Mouse (Mus musculus) natural killer cell, adult 2 months (primary cell): Measurements from ENCODE around the gene Olfml2a.

ENCODE experiments used
- DNase-seq, 2 experiments: peaks; one replicate each; pipeline ENCODE4 v3.0.0; 2022; ENCODE audit warnings: low spot score in 2 of 2

Gene Olfml2a

GRCm38 (mm10) chr2:38938007-38938406 is 6.2 kb downstream of the Olfml2a start:
- DNase-seq = no peak

DNA sequence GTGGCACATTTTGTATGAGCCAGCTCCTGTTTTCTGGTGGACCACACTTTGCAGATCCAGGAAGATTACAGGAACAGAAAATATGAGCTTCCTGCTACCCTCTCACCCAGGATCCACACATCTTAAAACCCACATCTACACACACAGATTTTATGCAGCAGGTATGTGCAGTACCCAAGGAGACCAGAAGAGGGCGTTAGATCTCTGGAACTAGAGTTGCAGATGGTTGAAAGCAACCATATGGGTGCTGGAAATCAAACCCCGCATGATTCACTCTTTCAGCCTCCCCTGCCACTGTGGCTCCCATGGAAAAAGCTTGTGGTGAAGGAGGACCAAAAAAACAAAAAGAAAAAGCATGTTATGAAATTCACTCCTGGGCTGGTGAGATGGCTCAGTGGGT is 7.3 kb downstream of the Olfml2a start:
- DNase-seq = no peak

DNA sequence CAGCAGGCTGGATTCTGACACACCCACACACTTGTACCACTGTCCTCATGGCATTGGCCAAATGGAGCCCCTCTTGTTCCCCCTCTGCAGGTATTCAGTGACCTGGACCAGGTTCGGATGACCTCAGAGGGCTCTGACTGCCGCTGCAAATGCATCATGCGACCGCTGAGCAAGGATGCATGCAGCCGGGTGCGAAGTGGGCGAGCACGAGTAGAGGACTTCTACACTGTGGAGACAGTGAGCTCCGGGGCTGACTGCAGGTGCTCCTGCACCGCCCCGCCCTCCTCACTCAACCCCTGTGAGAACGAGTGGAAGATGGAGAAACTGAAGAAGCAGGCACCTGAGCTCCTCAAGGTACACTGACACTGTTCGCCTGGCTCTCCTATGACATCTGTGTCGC is 9.6 kb downstream of the Olfml2a start:
- no peak for DNase-seq

DNA sequence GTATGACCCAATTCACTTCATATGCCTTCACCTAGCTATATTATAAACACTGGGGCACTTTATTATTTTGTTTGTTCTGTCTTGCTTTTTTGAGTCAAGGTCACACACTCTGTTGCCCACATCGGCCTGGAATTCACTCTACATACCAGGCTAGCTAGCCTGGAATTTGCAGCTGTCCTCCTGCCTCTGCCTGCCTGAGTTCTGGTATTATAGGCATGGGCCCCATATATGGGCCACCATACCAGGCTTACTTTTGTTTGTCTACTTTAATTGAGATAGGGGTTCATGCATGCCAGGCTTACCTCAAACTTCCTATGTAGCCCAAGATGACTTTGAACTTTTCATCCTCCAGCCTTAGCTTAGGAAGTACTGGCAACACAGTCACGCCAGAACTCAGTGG is 10.1 kb downstream of the Olfml2a start:
- DNase-seq = no peak

DNA sequence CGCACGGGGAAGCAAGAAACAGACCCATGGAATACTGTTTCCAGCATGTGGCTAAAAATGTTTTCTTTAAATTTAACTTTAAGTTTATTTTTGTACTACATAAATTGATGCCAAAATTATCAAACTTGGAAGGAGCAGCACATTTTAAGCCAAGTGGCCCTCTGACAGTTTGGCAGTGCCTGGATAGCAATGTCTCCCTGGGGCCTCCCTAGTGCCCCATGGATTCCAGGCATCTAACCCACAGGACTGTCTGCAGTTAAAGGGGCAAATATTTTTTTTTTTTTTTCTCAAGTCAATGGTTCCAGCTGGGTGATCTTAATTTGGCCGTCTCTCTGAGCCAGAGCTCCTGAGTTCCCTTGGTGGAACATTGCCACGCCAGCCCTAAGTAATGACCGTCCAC is 11.4 kb downstream of the Olfml2a start:
- DNase-seq = no peak

- no peak for DNase-seq
Measured at GRCm38 (mm10) chr2:38943977-38944376, 12.2 kb downstream of the Olfml2a start.

DNA sequence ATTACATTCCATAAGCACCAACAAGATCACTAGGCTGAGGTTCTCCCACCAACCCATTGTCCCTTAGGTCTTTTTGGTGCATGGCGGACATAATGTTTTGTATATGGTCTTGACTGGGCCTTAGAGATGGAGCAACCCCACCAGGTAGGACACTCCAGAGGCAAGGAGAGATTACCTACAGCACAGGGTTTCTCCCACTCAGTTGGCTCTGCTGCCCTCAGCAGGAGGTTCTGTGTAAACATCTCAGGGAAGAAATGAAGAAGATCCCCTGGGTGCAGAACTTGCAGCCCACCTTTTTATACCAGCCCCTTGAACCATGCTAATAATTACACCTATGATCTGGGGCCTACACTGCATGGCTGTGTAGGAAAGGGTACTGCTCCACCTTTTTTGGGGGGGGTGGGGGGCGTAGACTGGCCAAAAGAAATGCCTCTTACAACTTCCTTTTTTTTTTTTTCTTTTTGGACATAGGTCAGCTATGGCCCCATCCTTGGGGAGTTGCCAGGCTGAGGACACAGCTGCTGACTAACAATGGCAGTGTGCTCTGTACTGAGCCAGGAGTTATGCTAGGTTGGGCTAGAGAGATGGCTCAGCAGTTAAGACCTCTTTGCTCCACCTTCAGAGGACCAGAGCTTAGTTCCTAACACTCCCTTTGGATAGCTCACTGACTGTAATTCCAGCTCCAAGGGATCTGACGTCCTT is 12.8 kb downstream of the Olfml2a start:
- no peak for DNase-seq

GRCm38 (mm10) chr2:38947566-38947965 is 15.8 kb downstream of the Olfml2a start:
- no peak for DNase-seq

- no peak for DNase-seq
Measured at GRCm38 (mm10) chr2:38950281-38950719, 18.5 kb downstream of the Olfml2a start.

GRCm38 (mm10) chr2:38953152-38953883 is 21.5 kb downstream of the Olfml2a start:
- no peak for DNase-seq

- no peak for DNase-seq
Measured at GRCm38 (mm10) chr2:38956062-38956461, 24.3 kb downstream of the Olfml2a start.

GRCm38 (mm10) chr2:38957671-38958223 is 26.0 kb downstream of the Olfml2a start:
- no peak for DNase-seq

- DNase-seq = no peak
Measured at GRCm38 (mm10) chr2:38964198-38964597, 32.4 kb downstream of the Olfml2a start.

DNA sequence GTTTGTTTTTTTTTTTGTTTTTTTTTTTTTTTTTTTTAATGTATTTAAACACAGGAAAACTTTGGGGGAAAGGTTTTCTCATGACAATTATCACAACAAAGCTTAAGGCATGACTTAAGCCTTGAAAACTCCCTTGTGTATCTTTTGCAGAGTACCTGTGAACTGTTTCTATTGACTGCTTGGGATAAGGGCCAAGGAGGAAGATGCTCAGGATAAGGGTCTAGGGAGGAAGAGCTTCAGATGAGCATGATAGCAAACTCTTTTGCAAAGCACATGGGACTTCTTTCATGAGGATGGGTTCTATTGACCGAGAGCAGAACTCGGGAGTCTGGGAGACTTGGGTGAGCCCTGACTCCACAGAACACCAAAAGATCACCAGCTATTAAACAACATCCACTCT is 37.9 kb downstream of the Olfml2a start:
- no peak for DNase-seq

- DNase-seq = no peak
Measured at GRCm38 (mm10) chr2:38970057-38970456, 38.3 kb downstream of the Olfml2a start.

GRCm38 (mm10) chr2:38973223-38973622 is 41.4 kb downstream of the Olfml2a start:
- no peak for DNase-seq

DNA sequence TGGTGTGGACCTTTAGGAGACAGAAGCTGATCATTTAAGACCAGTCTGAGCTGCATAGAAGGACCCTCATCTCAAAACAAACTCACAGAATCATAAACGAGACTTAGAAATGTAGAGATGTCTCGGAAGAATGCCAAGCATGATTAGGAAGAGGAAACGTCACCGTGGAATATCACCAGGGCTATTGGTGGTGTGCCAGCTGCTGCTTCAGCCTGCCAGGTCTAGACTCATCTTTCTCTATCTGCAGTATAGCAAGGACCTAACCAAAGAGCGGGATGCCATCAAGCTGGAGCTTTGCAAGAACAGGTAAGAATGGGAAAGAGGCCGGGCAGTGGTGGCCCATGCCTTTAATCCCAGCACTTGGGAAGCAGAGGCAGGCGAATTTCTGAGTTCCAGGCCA is 41.9 kb downstream of the Olfml2a start:
- DNase-seq = no peak

DNA sequence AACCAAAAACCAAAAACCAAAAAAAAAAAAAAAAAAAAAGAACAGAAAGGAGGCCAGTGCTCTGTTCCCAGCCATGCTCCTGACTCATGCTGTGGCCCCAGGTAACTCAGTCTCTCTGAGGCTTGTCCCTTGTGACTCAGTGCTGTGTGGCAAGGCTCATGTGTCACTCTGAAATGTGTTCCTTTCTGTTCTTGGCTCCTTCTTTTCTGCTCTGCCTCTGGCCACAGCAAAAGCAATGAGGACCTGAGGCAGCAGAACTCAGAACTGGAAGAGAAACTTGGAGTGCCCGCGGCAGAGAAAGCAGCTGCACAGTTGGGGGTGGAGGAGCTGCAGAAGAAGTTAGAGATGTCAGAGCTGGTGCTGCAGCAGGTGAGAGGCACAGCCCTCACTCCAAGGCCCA is 42.4 kb downstream of the Olfml2a start:
- DNase-seq = no peak

- DNase-seq = no peak
Measured at GRCm38 (mm10) chr2:38975181-38975580, 43.4 kb downstream of the Olfml2a start.

GRCm38 (mm10) chr2:38975941-38976805 is 44.4 kb downstream of the Olfml2a start:
- no peak for DNase-seq

DNA sequence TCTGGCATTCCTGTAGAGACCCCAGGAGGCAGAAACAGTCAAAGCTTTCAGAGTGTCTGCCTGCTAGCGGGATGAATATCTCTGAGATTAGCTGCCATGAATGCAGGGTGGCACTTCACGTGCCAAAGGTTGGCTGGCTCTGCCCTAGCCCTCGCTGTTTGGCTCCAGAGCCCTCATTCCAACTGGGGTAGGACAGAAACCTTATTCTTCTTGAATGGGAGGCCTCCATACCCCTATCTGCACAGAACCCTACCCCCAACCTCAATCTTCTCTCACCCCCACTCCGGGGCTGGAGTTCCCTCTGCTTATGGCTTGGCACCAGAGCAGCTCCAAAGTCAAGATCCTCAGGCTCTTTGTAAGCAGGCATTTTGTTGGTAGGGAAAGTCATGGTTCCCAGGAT is 46.1 kb downstream of the Olfml2a start:
- DNase-seq = no peak

- no peak for DNase-seq
Measured at GRCm38 (mm10) chr2:38983456-38983855, 51.7 kb downstream of the Olfml2a start.
